Mouse (Mus musculus): ENCODE results near the gene Gas7.

The Gas7 gene

DNA sequence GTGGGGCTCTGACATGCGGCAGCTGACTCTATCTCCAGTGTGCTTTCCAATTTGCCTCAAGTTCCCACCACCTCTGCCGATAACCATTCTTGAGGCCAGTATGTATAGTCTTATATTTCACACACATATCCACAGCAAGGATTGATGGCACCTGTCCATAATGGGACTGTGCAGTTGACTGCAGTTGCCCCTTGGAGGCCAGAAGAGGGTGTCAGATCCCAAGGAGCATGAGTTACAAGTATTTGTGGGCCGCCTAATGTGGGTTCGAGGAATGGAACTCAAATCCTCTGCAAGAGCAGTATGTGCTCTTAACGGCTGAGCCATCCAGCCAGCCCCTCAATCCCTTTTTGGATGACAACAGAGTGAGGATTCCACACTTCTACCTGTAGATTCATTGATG, 119.1 kb downstream of the Gas7 start:
- DNase-seq (ENCODE audit: low spot score), result no peak

- DNase-seq (ENCODE audit: low spot score), result no peak
These were observed 122.2 kb downstream of the Gas7 start for GRCm38 (mm10) chr11:67577472-67577871.

DNA sequence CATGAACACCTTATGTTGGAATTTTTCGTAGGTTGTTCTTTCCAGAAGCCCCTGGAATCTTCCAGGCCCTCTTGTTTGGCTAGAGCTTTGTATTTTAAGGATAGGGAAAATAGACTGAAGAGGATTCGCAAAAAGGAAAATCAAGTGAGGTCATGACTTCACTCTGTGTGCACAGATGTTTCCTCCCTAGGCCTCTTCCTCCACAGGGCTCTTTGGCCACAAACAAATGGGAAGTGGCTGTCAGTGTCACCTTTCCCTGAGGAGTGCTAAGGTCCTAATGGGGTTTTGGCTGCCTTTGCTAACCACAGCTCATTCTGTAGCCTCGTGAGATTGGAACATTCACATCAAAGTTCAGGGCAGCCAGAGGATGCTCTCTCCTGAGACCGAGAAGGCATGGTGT, 122.8 kb downstream of the Gas7 start:
- DNase-seq (ENCODE audit: low spot score), result no peak

GRCm38 (mm10) chr11:67579136-67579535, 123.9 kb downstream of the Gas7 start:
- DNase-seq (ENCODE audit: low spot score), result no peak

GRCm38 (mm10) chr11:67581549-67581948, 126.3 kb downstream of the Gas7 start:
- no peak for DNase-seq (ENCODE audit: low spot score)

- no peak for DNase-seq (ENCODE audit: low spot score)
These were observed 127.3 kb downstream of the Gas7 start for GRCm38 (mm10) chr11:67582570-67582969.

DNA sequence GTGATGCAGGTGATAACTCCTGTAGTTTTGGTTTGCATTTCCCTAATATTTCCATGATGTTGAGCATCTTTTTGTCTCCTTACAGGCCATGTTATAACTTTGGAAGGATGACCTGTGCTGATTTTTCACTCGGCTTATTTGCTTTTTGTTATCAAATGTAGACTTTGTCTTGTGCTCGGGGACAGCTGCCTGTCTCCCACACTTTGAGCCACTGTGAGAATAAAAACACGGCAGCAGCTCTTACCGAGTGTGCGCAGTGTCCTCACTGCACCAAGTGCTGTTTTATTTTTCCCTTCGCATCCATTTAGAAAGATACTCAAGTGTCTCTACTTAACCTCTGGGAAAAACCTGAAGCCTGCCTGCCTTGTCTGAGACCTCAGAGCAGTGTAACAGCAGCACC, 129.8 kb downstream of the Gas7 start:
- no peak for DNase-seq (ENCODE audit: low spot score)

GRCm38 (mm10) chr11:67585629-67586028, 130.4 kb downstream of the Gas7 start:
- no peak for DNase-seq (ENCODE audit: low spot score)

GRCm38 (mm10) chr11:67586231-67586994, 131.2 kb downstream of the Gas7 start:
- DNase-seq (ENCODE audit: low spot score), result no peak

- no peak for DNase-seq (ENCODE audit: low spot score)
These were observed 133.1 kb downstream of the Gas7 start for GRCm38 (mm10) chr11:67588196-67588827.

DNA sequence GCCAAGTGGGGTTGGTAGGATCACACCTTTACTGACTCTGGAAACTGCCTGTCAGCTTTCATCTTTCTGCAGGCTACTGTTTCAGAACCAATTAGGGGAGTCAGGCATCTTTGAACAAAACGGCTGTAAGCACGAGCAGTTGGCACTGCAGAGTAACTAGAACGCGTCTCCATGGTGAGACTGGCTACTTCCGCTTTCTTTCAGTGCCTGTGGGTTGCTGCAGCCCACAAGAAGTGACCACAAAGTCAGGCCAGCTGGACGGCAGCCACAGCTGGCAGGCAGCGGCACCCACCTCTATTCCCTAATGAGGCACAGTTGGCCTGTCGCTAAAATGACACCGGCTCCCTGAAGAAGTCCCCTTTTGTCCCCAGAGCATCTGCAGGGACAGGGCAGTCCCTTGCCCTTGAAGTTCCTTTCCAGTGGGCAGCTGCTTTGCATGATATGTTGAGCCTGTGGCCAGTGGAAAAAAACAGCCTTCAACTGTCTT, 133.6 kb downstream of the Gas7 start:
- peak; percentile 10 for DNase-seq (ENCODE audit: low spot score)

DNA sequence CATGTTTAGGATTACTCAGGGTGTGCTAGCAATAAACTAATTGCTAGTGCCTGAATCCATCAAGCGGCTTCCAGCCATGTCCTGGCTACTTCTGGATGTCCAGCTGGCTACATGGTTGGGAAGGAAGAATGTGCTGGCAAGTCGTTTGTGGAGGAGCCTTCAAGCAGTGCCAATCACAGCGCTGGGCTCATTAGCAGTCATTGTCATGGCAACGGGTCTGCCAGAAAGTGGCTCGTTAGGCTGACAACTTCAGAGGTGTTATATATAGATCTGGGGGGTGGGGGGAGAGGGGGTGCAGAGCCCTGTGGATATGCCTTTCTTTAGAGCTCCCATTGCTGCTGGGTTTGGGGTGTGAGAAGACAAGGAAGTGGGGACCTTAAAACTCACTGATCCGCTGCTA, 141.0 kb downstream of the Gas7 start:
- DNase-seq (ENCODE audit: low spot score), result no peak

- DNase-seq (ENCODE audit: low spot score), result no peak
These were observed 141.6 kb downstream of the Gas7 start for GRCm38 (mm10) chr11:67596856-67597255.

DNA sequence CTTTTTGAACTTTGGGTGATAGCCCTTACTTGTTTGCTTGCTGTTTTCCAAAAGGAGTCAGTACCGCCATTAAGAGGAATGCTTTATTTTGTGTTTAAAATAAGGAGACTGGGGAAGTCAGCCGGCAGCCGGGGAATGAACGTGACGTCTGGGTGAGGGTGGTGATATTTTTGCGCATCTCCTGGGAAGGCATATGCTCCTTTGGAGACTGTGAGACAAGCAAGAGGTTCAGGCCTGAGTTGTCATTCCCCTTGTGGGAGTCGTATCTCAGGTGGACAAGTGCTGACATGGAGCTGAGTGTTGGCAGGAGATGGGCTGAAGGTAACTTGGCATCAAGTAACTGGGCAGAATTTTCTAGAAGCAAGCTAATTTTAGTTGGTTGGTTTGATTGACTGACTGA, 142.2 kb downstream of the Gas7 start:
- no peak for DNase-seq (ENCODE audit: low spot score)

GRCm38 (mm10) chr11:67599141-67599540, 143.9 kb downstream of the Gas7 start:
- DNase-seq (ENCODE audit: low spot score), result no peak

DNA sequence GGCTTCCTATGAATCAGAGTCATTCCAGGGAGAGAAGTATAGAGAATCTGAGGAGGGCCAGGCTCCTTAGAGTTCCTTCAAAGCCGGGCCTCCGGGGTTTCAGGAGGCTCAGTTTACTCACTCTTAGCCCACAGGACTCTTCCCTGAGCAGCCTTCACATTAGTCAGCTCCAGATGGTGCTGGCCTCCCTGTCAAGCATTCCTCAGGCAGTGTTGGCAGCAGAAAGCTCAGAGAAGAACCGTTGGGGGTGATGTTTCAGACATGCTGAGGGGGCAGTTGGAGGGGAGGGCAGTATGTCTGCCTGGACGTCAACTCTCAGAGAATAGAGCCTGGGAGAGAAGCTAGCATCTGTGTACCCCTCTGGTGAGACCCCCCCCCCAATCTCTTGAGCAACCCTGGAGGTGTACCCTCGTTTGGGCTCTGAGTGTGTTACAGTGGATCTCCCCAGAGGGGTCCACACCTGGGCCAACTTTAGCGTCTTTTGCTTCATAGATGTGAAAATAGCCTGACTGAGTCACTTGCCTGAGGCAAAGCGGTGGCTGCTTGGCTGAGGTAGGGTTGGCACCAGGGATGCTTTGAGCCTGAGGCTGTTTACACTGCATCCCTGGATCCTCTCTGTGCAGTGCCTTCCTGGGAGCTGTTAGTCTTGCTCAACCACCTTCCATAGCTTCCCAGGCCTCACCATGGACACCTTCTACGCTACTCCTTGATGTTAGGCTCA, 145.6 kb downstream of the Gas7 start:
- no peak for DNase-seq (ENCODE audit: low spot score)

DNA sequence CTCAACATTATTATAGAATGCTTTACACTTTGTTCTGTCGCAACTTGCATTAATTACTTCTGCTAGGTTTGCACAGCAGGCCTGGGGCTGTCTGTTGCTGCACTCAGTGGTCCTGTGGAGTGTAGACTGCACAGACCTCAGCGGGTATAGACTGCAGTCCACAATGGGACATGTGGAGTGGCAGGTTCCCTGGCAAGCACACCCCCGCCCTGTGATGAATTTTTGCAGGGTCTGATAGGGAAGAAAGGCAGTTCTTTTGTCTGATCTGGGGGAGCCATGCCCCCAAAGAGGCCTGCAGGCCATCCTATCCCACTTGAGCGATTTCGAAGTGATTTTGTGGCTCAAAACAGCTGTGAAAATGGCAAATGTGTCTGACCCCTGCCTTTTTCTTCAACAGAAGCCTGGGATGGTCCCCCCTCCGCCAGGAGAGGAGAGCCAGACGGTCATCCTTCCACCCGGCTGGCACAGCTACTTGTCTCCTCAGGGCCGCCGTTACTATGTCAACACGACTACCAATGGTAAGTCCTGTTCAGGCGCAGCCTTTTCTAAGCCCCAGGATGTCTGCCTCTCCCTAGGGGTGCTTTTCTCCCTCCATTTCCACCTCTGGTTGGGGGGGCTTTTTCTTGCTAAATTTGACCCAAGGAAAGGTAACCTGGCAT, 147.6 kb downstream of the Gas7 start:
- DNase-seq (ENCODE audit: low spot score), result no peak

DNA sequence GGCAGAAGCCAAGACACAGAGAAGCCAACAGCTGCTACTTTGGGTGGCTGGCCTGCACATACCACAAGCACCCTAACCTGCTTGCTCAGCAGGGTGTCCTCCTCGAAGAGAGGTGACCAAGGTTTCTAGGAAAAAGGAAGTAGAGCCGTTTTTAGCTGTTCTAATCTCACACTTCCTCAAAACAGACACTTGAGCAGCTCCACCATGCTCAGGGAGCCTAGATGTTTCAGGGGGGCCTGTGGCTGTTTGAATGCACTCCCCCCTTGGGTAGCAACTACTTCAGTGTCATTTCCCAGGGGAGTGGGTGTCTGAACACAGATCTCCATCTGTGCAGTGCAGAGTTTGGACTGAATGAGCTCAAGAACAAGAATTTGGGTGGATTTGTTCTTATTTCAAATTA, 149.2 kb downstream of the Gas7 start:
- no peak for DNase-seq (ENCODE audit: low spot score)

DNA sequence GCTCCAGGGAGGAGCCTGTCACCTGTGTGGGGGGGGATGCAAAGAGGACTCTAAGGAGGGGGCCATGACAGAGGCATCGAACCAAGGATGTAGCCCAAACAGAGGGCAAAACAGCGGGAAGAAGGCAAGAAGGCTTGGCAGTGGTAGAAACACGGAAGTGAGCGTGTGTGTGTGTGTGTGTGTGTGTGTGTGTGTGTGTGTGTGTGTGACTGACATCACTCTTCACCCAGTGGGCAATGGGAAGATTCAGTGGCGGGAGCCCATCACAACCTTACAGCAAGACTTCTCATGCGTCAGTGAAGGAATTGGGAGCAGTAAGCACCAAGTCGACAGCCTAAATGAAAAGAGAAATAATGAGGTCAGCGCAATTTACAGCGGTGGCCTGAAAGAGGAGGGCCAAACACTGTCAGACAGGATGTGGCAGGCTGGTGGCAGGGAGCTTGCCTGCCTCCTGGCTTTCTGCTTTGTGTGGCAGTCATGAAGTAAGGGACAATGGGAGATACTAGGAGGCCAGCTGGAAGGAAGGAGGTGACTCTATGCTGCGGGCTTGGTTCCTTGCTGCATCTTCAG, 153.0 kb downstream of the Gas7 start:
- no peak for DNase-seq (ENCODE audit: low spot score)

GRCm38 (mm10) chr11:67612158-67612839, 157.1 kb downstream of the Gas7 start:
- DNase-seq (ENCODE audit: low spot score), result no peak

DNA sequence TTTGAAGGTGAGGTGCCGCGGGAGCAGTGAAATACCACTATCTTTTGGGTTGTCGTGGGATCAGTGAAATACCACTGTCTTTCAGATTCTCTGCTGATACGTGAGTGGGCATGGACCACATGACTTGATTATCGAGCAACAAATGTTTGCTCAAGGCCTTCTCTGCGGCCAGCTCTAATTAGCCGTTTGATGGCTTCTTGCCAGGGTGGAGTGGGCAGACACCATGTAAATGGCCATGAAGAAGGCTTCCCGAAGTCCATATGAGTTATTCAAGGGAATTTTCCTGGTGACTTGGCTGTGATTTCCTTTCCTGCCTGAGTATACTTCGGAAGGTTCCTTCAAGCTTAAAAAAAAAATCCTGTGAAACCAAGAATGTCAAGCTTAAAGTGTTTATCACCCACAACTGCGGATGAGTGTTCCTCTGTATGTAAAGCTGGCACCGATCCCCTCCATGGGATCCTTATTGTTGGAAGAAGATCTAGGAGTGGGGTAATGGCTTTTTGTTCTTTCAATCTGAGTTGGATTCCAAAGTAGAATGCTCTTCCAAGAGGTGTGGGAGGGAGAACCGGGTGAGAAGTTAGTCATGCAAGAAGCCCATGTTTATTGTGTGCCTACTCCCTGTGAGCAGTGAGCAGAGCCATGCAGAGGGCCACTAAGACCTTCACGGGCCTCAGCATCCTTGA, 161.5 kb downstream of the Gas7 start:
- DNase-seq (ENCODE audit: low spot score), result no peak

Measured in T-cell, adult 2 months (primary cell).